Mouse (Mus musculus) kidney, embryonic 15.5 days (tissue): ENCODE measurements at regions not wholly inside any gene's neighbourhood (a gene's known extent, or its start where the extent isn't known, plus 50 kb on each side); places are given as distances from the start of the nearest gene placed in this dataset.

Source experiments
- ATAC-seq: fragments of 200-750 bp; cut with Nextera tagmentation; replicated peaks from 2 replicates; pipeline ENCODE4 v1.8.0; 2017; ENCODE audit warnings: moderate TSS enrichment; ENCODE audit not compliant: low FRiP score
- H3K27ac ChIP-seq: fragments of 300-500 bp; sonication (generic); 2 replicates; pipeline ENCODE4 v1.5.1; 2015; ENCODE audit warnings: mild to moderate bottlenecking, inconsistent platforms
- H3K27me3 ChIP-seq: fragments of 300-500 bp; sonication (generic); 2 replicates; pipeline ENCODE4 v1.6.1; 2015; ENCODE audit warnings: inconsistent platforms
- H3K36me3 ChIP-seq: fragments of 300-500 bp; sonication (generic); 2 replicates; pipeline ENCODE4 v1.6.1; 2015; ENCODE audit warnings: inconsistent platforms
- H3K4me1 ChIP-seq: fragments of 300-500 bp; sonication (generic); 2 replicates; pipeline ENCODE4 v1.6.1; 2015; ENCODE audit warnings: inconsistent platforms
- H3K4me2 ChIP-seq: fragments of 300-500 bp; sonication (generic); 2 replicates; pipeline ENCODE4 v1.6.1; 2015; ENCODE audit warnings: moderate library complexity, mild to moderate bottlenecking, inconsistent platforms
- H3K4me3 ChIP-seq: fragments of 300-500 bp; sonication (generic); replicated peaks from 2 replicates; pipeline ENCODE4 v1.5.1; 2015; ENCODE audit warnings: mild to moderate bottlenecking, inconsistent platforms
- H3K9ac ChIP-seq: fragments of 300-500 bp; sonication (generic); 2 replicates; pipeline ENCODE4 v1.6.1; 2015; ENCODE audit warnings: mild to moderate bottlenecking, inconsistent platforms
- H3K9me3 ChIP-seq: fragments of 300-500 bp; sonication (generic); replicated peaks from 2 replicates; pipeline ENCODE4 v1.6.1; 2016; ENCODE audit warnings: inconsistent platforms
- WGBS: fragments of 180-500 bp; shearing (Covaris S2); methylation state at CpG from one replicate; pipeline ENCODE4 v1.1.7; 2015; ENCODE audit warnings: mixed read lengths; 5-methylcytosine and 5-hydroxymethylcytosine counted together

DNA sequence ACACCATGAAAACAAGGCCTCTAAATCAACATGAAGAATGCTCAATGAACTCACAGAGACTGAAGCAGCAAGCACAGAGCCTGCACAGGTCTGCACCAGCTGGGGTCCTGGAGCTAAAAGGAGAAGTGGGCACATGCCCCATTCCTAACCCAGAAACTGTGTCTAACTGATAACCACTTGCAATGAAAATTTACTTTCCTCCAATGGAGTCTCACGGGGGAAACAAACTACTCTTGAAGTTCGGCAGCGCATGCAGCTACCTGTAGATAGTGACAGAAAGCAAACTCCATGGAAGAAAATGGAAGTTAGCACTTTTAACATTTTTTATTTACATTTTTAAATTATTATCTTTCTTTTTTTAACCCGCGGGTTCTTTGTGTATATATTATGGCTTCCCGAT is 76.8 kb upstream of the Akap6 start:
- H3K4me2 ChIP-seq = no peak overlapping the region
- 93% methylated on average over 6 of the region's 6 CpGs for WGBS
- H3K9me3 ChIP-seq = no peaks in the 10 kb centered on the region
- ATAC-seq = no peak
- H3K4me3 ChIP-seq = no peak overlapping the region
- no peaks in the 10 kb centered on the region for H3K36me3 ChIP-seq
- no peaks in the 10 kb centered on the region for H3K27me3 ChIP-seq
- no peak overlapping the region for H3K9ac ChIP-seq
- H3K27ac ChIP-seq = no peak overlapping the region
- no peaks in the 10 kb centered on the region for H3K4me1 ChIP-seq

DNA sequence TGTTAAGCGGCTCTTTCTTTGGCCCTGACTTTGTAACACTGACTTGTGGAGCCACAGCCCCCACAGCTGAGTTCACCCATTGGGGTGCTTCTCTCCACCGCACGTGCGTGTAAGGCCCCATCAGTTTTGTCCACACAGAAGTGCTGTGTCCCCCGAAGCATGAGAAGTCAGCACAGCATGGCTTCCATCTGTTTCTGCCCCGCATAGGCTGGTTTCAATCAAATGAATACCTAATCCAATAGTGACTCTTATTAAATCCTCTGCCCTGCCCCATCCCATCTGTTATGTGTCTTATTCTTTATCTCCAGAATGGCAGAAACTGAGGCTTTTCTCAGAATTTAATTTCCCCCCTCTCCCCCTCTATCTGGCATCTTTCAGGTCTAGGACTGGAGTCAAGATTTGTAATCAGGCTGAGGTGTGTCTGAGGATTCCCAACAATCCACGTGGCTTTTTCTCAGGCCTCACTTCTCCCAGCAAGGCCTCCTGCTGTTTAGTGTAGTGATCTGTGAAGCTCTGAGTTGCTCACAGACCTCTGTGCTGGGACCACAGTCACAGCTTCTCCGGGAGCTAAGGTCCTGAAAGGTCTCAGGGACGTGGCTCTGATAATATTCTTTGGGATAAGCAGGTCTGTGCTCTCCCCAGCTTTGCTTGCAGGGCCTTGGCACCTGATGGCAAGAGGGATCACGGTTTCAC is 75.6 kb upstream of the Akap6 start:
- Histone ChIP-seq H3K4me2 (no peak overlapping the region), H3K27ac (no peak overlapping the region), H3K4me3 (no peak overlapping the region), H3K4me1 (no peaks in the 10 kb centered on the region), H3K9me3 (no peaks in the 10 kb centered on the region), H3K27me3 (no peaks in the 10 kb centered on the region), H3K36me3 (no peaks in the 10 kb centered on the region), H3K9ac (no peak overlapping the region)
- 68% methylated on average over 10 of the region's 10 CpGs for WGBS
- ATAC-seq = no peak

GRCm38 (mm10) chr12:52624871-52625270 is 74.3 kb upstream of the Akap6 start:
- H3K27ac ChIP-seq = no peak overlapping the region

GRCm38 (mm10) chr12:52628771-52629170 is 70.4 kb upstream of the Akap6 start:
- no peaks in the 10 kb centered on the region for H3K27me3 ChIP-seq
- no peak overlapping the region for H3K4me3 ChIP-seq
- no peak overlapping the region for H3K9ac ChIP-seq
- no peaks in the 10 kb centered on the region for H3K9me3 ChIP-seq
- no peaks in the 10 kb centered on the region for H3K4me1 ChIP-seq
- no peak overlapping the region for H3K4me2 ChIP-seq
- no peak overlapping the region for H3K27ac ChIP-seq
- WGBS = 68% methylated on average over 5 of the region's 5 CpGs
- no peaks in the 10 kb centered on the region for H3K36me3 ChIP-seq
- no peak for ATAC-seq

More at GRCm38 (mm10) chr12:52624871-52625270, 74.3 kb upstream of the Akap6 start:
- H3K4me1 ChIP-seq = no peaks in the 10 kb centered on the region
- no peak overlapping the region for H3K9ac ChIP-seq
- no peaks in the 10 kb centered on the region for H3K27me3 ChIP-seq
- H3K4me3 ChIP-seq = no peak overlapping the region
- H3K36me3 ChIP-seq = no peaks in the 10 kb centered on the region
- H3K9me3 ChIP-seq = no peaks in the 10 kb centered on the region
- ATAC-seq = no peak
- H3K4me2 ChIP-seq = no peak overlapping the region
- WGBS = 72% methylated on average over 1 of the region's 1 CpGs

- Histone ChIP-seq H3K9ac (no peak overlapping the region), H3K4me1 (peaks cover 11% of the 10 kb centered on the region), H3K27ac (no peak overlapping the region), H3K36me3 (no peaks in the 10 kb centered on the region), H3K27me3 (no peaks in the 10 kb centered on the region), H3K4me2 (no peak overlapping the region), H3K4me3 (no peak overlapping the region), H3K9me3 (no peaks in the 10 kb centered on the region)
- ATAC-seq = no peak
- whole genome bisulfite sequencing = 54% methylated on average over 8 of the region's 8 CpGs
These were observed 63.9 kb upstream of the Akap6 start for GRCm38 (mm10) chr12:52635121-52635878.

DNA sequence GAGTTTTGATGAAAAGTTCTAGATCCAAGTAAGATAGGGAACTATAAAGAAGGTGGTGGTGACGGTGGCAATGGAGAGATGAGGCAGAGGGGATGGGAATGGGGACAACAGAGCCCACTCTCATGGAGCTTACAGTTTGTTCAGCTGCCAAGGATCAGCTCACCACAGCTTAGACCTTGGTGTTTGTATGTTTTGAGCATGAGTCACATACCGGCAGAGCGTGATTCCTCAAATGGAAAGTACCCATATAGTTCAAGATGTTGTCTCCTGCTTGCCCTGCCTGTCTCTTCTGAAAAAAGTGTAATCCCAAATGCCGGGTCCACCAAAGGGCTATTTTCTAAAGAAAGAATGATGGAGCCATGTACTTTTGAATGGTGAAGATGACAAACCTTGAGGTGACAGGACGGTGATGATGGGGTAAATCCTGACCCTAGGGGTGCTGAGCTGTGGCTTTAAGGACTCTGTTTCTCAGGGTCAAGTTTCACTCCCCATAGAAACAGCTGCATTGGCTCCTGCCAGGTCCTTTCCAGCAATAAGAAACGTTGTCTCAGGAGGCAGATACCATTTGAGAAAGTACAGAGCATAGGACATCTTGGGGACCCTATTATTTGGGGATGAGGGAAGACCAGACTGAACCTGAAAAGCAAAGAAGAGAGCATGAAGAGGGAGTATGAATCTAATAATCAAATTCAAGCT is 62.8 kb upstream of the Akap6 start:
- no peak overlapping the region for H3K4me3 ChIP-seq
- H3K27ac ChIP-seq = no peak overlapping the region
- H3K36me3 ChIP-seq = no peaks in the 10 kb centered on the region
- H3K27me3 ChIP-seq = no peaks in the 10 kb centered on the region
- ATAC-seq = no peak
- H3K9ac ChIP-seq = no peak overlapping the region
- peaks cover 11% of the 10 kb centered on the region for H3K4me1 ChIP-seq
- no peak overlapping the region for H3K4me2 ChIP-seq
- no peaks in the 10 kb centered on the region for H3K9me3 ChIP-seq
- 65% methylated on average over 6 of the region's 6 CpGs for WGBS

DNA sequence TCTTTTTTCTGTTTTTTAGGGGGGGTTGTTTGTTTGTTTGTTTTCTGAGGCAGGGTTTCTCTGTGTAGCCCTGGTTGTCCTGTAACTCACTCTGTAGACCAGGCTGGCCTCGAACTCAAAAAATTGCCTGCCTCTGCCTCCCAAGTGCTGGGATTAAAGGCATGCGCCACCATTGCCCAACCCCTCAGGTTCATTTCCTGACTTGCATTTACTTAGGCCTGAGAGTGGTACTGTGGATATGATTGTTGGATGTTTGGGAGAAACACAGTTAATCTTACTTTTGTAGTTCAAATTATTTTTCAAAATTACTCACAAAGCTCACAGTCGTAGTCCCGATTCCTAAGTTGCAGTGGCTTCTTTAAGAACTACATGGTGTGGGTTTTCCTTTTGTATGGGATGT is 62.3 kb upstream of the Akap6 start:
- ATAC-seq = no peak

DNA sequence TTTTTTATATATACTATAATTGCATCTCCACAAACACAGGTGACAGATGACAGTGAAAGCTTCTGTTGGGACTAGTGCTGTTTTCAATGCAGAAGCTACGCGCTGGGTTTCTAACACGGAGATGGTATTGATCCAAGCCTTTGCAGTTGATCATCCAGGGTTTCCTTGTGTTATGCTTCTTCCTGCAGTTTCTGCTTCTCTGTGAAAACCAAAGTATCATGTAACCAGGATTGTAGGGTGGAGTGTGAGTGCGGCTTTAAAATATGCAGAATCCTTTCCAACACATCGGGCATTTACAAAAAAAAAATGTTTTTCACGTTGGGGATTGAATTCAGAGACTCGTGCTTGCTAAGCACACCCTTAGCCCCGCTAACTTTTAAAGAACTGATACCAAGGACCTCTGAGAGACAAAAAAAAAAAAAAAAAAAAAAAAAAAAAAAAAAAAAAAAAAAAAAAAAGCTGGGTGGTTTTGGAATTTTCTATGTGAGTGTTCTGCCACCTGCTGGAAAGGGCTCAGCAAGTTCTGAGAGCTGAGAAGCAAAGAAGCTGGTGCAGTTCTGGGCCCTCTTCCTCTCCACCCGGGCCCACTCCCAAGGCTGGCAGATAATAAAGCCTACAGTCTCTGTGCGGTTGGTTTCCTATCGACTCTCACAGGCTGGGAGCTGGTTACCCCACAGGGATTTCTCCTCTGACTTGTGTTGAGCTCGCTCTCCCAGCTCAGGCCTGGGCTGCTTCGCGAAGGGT is 61.5 kb upstream of the Akap6 start:
- WGBS = 59% methylated on average over 14 of the region's 14 CpGs
- Histone ChIP-seq H3K9ac (no peak overlapping the region), H3K4me1 (peaks cover 11% of the 10 kb centered on the region), H3K4me2 (no peak overlapping the region), H3K4me3 (no peak overlapping the region), H3K27ac (peak overlapping the region; percentile 75), H3K36me3 (no peaks in the 10 kb centered on the region), H3K27me3 (no peaks in the 10 kb centered on the region), H3K9me3 (no peaks in the 10 kb centered on the region)
- no peak; the same call in 1 of the 2 replicates for ATAC-seq

More for the DNA sequence above, 62.3 kb upstream of the Akap6 start:
- no peaks in the 10 kb centered on the region for H3K27me3 ChIP-seq
- H3K9ac ChIP-seq = no peak overlapping the region
- no peaks in the 10 kb centered on the region for H3K9me3 ChIP-seq
- no peaks in the 10 kb centered on the region for H3K36me3 ChIP-seq
- H3K27ac ChIP-seq = no peak overlapping the region
- WGBS = 92% methylated on average over 4 of the region's 4 CpGs
- no peak overlapping the region for H3K4me3 ChIP-seq
- H3K4me1 ChIP-seq = peaks cover 11% of the 10 kb centered on the region
- no peak overlapping the region for H3K4me2 ChIP-seq

GRCm38 (mm10) chr12:52638461-52638860 is 60.7 kb upstream of the Akap6 start:
- peak overlapping the region; percentile 75 for H3K27ac ChIP-seq
- WGBS = 37% methylated on average over 11 of the region's 11 CpGs
- H3K9ac ChIP-seq = no peak overlapping the region
- H3K4me1 ChIP-seq = peaks cover 11% of the 10 kb centered on the region
- H3K4me2 ChIP-seq = no peak overlapping the region
- no peaks in the 10 kb centered on the region for H3K9me3 ChIP-seq
- H3K36me3 ChIP-seq = no peaks in the 10 kb centered on the region
- ATAC-seq = peak; percentile 70; the same call in 1 of the 2 replicates
- H3K27me3 ChIP-seq = no peaks in the 10 kb centered on the region
- H3K4me3 ChIP-seq = no peak overlapping the region

GRCm38 (mm10) chr12:52644059-52644458 is 55.1 kb upstream of the Akap6 start:
- H3K27ac ChIP-seq = no peak overlapping the region
- H3K4me3 ChIP-seq = no peak overlapping the region
- H3K27me3 ChIP-seq = no peaks in the 10 kb centered on the region
- no peak for ATAC-seq
- no peaks in the 10 kb centered on the region for H3K36me3 ChIP-seq
- 64% methylated on average over 5 of the region's 5 CpGs for WGBS
- no peak overlapping the region for H3K4me2 ChIP-seq
- no peaks in the 10 kb centered on the region; the same call in 1 of the 2 replicates for H3K4me1 ChIP-seq
- no peak overlapping the region for H3K9ac ChIP-seq
- H3K9me3 ChIP-seq = no peaks in the 10 kb centered on the region
